Mouse (Mus musculus): ENCODE measurements at regions not wholly inside any gene's neighbourhood (a gene's known extent, or its start where the extent isn't known, plus 50 kb on each side); places are given as distances from the start of the nearest gene placed in this dataset.

DNA sequence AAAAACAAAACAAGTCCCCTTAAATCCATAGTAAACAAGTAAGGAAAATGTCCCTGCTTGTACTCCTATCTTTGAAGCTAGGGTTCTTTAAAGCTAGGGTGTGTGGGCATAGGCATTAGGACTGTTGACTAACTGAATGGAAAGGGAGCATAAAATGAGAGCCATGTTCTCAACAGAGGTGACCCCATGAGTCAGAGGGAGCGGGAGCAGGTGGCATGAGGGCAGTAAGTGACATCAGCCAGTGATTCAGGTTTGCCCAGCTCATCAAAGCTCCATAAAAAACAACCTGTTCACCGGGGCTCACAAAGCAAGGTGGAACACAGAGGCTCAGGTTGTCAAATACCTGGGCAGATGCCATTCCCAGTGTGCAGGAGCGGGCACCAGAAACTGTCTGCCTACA, 104.6 kb upstream of the 1700056E22Rik start:
- Histone ChIP-seq H3K36me3 (no peaks in the 10 kb centered on the region), H3K4me2 (no peak overlapping the region), H3K9me3 (no peaks in the 10 kb centered on the region), H3K4me1 (no peaks in the 10 kb centered on the region), H3K27me3 (no peaks in the 10 kb centered on the region), H3K9ac (no peak overlapping the region), H3K4me3 (no peak overlapping the region), H3K27ac (no peak overlapping the region)
- WGBS = 84% methylated on average over 3 of the region's 3 CpGs
- no peak for ATAC-seq (ENCODE audit: borderline replicate concordance, extremely low read depth, low FRiP score, low TSS enrichment)

DNA sequence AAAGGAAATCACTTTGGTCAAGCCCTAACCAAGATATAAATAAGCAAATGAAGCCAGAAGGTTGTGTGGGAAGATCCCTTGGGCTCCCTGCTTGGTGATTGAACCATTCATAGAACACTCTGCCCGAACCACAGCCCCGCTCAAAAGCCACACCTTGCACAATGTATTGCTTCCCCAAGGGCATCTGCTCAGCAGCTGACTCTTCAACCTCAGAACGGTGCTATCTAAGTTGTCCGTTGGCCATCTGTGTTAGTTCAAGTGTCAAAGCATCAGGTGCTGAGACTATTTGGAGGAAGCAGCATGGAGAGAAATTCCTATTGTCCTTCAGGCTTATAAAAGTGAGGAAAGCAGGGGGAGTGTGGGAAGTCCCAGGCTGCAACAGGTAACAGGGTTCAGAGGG, 96.8 kb upstream of the 1700056E22Rik start:
- H3K4me2 ChIP-seq = no peak overlapping the region
- 77% methylated on average over 4 of the region's 4 CpGs for WGBS
- H3K9me3 ChIP-seq = no peaks in the 10 kb centered on the region
- no peaks in the 10 kb centered on the region; the same call in 1 of the 2 replicates for H3K27me3 ChIP-seq
- no peak overlapping the region for H3K27ac ChIP-seq
- no peak overlapping the region for H3K4me3 ChIP-seq
- no peak for ATAC-seq (ENCODE audit: borderline replicate concordance, extremely low read depth, low FRiP score, low TSS enrichment)
- no peaks in the 10 kb centered on the region for H3K4me1 ChIP-seq
- H3K9ac ChIP-seq = no peak overlapping the region
- no peaks in the 10 kb centered on the region for H3K36me3 ChIP-seq

DNA sequence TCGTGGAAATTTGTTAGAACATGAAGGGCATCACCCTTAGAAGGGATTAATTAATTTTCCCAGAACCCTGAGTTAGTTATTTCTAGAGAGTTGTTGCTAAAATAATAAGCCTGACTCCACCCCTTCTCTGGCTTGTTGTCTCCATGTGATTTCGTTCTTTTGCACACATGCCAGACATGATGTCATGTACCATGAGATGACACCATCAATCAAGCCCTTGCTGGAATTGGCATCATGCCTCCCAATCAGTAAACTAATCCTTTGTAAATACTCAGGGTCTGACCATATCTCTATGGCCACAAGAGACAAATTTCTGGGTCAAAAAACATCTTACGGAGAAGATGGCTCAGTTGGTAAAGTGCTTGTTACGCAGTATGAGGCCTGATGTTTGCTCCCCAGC, 93.2 kb upstream of the 1700056E22Rik start:
- 66% methylated on average over 4 of the region's 4 CpGs for WGBS
- H3K36me3 ChIP-seq = no peaks in the 10 kb centered on the region
- no peaks in the 10 kb centered on the region; the same call in 1 of the 2 replicates for H3K27me3 ChIP-seq
- H3K4me1 ChIP-seq = no peaks in the 10 kb centered on the region
- no peak overlapping the region for H3K4me2 ChIP-seq
- no peaks in the 10 kb centered on the region for H3K9me3 ChIP-seq
- no peak overlapping the region for H3K27ac ChIP-seq
- no peak overlapping the region for H3K9ac ChIP-seq
- no peak for ATAC-seq (ENCODE audit: borderline replicate concordance, extremely low read depth, low FRiP score, low TSS enrichment)
- H3K4me3 ChIP-seq = no peak overlapping the region

DNA sequence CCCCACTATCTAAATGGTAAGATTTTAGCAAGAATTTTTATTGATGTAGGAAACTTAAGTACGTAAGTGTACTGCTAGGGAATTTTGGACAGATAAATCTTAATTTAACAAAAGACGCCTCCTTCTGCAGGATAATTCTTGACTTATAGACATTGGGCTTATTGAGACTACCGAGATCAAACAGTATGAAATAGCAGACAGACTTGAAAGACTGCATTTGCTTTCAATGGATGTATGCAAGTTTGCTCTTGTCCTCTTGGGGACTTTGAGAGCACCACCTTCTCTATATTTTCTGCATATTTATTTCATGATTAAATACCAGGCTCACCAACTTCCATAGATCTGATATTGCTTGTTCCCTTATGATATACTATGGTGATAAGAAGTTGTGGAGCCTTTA, 92.8 kb upstream of the 1700056E22Rik start:
- WGBS = 55% methylated on average over 3 of the region's 3 CpGs
- H3K36me3 ChIP-seq = no peaks in the 10 kb centered on the region
- no peak overlapping the region for H3K4me3 ChIP-seq
- H3K4me1 ChIP-seq = no peaks in the 10 kb centered on the region
- no peak for ATAC-seq (ENCODE audit: borderline replicate concordance, extremely low read depth, low FRiP score, low TSS enrichment)
- H3K4me2 ChIP-seq = no peak overlapping the region
- H3K27ac ChIP-seq = no peak overlapping the region
- no peaks in the 10 kb centered on the region for H3K9me3 ChIP-seq
- H3K27me3 ChIP-seq = no peaks in the 10 kb centered on the region; the same call in 1 of the 2 replicates
- H3K9ac ChIP-seq = no peak overlapping the region

Measured in lung, embryonic 15.5 days (tissue).